Comparison of ENCODE assay signal across 16 mouse cellular contexts in genomic region chr14:108520914-108521313, GRCm38 (mm10).
"Had no signal": no experiment of that assay in that cellular context is flagged by ENCODE, and none has a peak within 500 bp of the region (broad histone marks: within the 10 kb centered on the region; RNA-seq: fewer than 3 reads in every experiment).

No protein-coding gene starts in this region.

- H3K9me3 ChIP-seq: neural tube, embryonic 12.5 days; neural tube, embryonic 13.5 days; neural tube, embryonic 15.5 days; stomach, embryonic 15.5 days had no signal

- DNase-seq: retina, postnatal 1 day; right cerebral cortex, adult 18-20 months; right cerebral cortex, postnatal 14 days; right cerebral cortex, postnatal 25 days; right cerebral cortex, postnatal 4 days; spleen, adult 18-20 months; thymus, adult 18-20 months; thymus, adult 2 months; thymus, postnatal 14 days; thymus, postnatal 25 days; thymus, postnatal 36 days; thymus, postnatal 4 days had no signal

- H3K36me3 ChIP-seq: neural tube, embryonic 12.5 days; neural tube, embryonic 13.5 days; neural tube, embryonic 15.5 days; stomach, embryonic 15.5 days had no signal

- H3K4me1 ChIP-seq: neural tube, embryonic 12.5 days; neural tube, embryonic 13.5 days; neural tube, embryonic 15.5 days; stomach, embryonic 15.5 days had no signal

- H3K9ac ChIP-seq: neural tube, embryonic 12.5 days; neural tube, embryonic 13.5 days; neural tube, embryonic 15.5 days; stomach, embryonic 15.5 days had no signal

- H3K4me2 ChIP-seq: neural tube, embryonic 12.5 days; neural tube, embryonic 13.5 days; neural tube, embryonic 15.5 days; stomach, embryonic 15.5 days had no signal

- H3K4me3 ChIP-seq: neural tube, embryonic 12.5 days; neural tube, embryonic 13.5 days; neural tube, embryonic 15.5 days; stomach, embryonic 15.5 days had no signal

- H3K27ac ChIP-seq: neural tube, embryonic 12.5 days; neural tube, embryonic 13.5 days; neural tube, embryonic 15.5 days; stomach, embryonic 15.5 days had no signal

- H3K27me3 ChIP-seq: neural tube, embryonic 12.5 days; neural tube, embryonic 13.5 days; neural tube, embryonic 15.5 days; stomach, embryonic 15.5 days had no signal
